Mouse (Mus musculus): Measurements from ENCODE around the gene Vps26a.

GRCm38 (mm10) chr10:62476980-62477379 lies 9.6 kb downstream of the Vps26a start:
- TF ChIP-seq POLR2A (IDR thresholded peaks at IDR 0.05; ENCODE audit: borderline replicate concordance, low read depth, low read length) (no peak), CTCF (IDR thresholded peaks at IDR 0.05; ENCODE audit: low read depth, low read length) (no peak)

Data from bone marrow macrophage, adult 2 months (primary cell).